ENCODE assay signal across 12 mouse cellular contexts in genomic region chr2:128041066-128041750, GRCm38 (mm10).
DNase-seq lines count a peak whose midpoint lies in the region; ATAC-seq and TF ChIP-seq lines count a peak whose summit lies in the region.
"Had no signal": no experiment of that assay in that cellular context is flagged by ENCODE, and none has a peak within 500 bp of the region (broad histone marks: within the 10 kb centered on the region; RNA-seq: fewer than 3 reads in every experiment).

No protein-coding gene starts in this region.

- TF ChIP-seq CTCF in kidney, postnatal 0 days (IDR thresholded peaks at IDR 0.05; ENCODE audit: low read depth), result no peak
- TF ChIP-seq CTCF in kidney, adult 2 months (conservative IDR thresholded peaks at IDR 0.05; ENCODE audit: insufficient read depth, insufficient read length, low read depth, low read length), result no peak

- H3K4me3 ChIP-seq in kidney, postnatal 0 days (replicated peaks; ENCODE audit: low read depth, low read length), result no peak overlapping the region
- no peak overlapping the region for H3K4me3 ChIP-seq in kidney, adult 2 months (ENCODE audit: insufficient read depth, low read depth, low read length)
- H3K4me3 ChIP-seq: stomach, embryonic 15.5 days had no signal

- H3K36me3 ChIP-seq in kidney, postnatal 0 days (ENCODE audit: insufficient read depth, low read length), result no peaks in the 10 kb centered on the region
- H3K36me3 ChIP-seq in kidney, adult 2 months (ENCODE audit: control insufficient read depth, insufficient read depth, low read length), result no peaks in the 10 kb centered on the region
- H3K36me3 ChIP-seq: stomach, embryonic 15.5 days had no signal

- peak; percentile 11 for DNase-seq in kidney, postnatal 0 days (ENCODE audit: low spot score)
- no peak for DNase-seq in kidney, adult 8-10 months
- DNase-seq in thymus, adult 18-20 months, result peak; percentile 30 to 70
- DNase-seq in thymus, postnatal 0 days (ENCODE audit: low spot score), result no peak
- DNase-seq in heart, postnatal 14 days, result peak; percentile 6 to 26
- DNase-seq in thymus, postnatal 4 days, result peak; percentile 44
- DNase-seq in kidney, adult 2 months, result no peak
- no peak for DNase-seq in cerebellum, adult 8-10 months
- DNase-seq: cerebellum, adult 2 months had no signal

- no peaks in the 10 kb centered on the region for H3K27me3 ChIP-seq in kidney, postnatal 0 days (ENCODE audit: insufficient read depth, low read length)
- H3K27me3 ChIP-seq in kidney, adult 2 months (replicated peaks; ENCODE audit: control insufficient read depth, insufficient read depth, low read length), result no peaks in the 10 kb centered on the region
- H3K27me3 ChIP-seq: stomach, embryonic 15.5 days had no signal

- TF ChIP-seq POLR2A in kidney, adult 2 months (IDR thresholded peaks at IDR 0.05; ENCODE audit: low read depth, low read length), result no peak

- no peak for ATAC-seq in kidney, postnatal 0 days (replicated peaks; ENCODE audit: low FRiP score, low read depth)
- ATAC-seq: forebrain, embryonic 16.5 days; intestine, embryonic 16.5 days had no signal

- no peak overlapping the region for H3K4me2 ChIP-seq in kidney, postnatal 0 days (ENCODE audit: low read length)
- H3K4me2 ChIP-seq: stomach, embryonic 15.5 days had no signal

- H3K9ac ChIP-seq in kidney, postnatal 0 days (ENCODE audit: low read depth, low read length), result no peak overlapping the region
- H3K9ac ChIP-seq: stomach, embryonic 15.5 days had no signal

- intact Hi-C loops in heart, postnatal 14 days (cut with DNase I), result no loop called here

- no peak overlapping the region for H3K27ac ChIP-seq in kidney, postnatal 0 days
- H3K27ac ChIP-seq in kidney, adult 2 months (ENCODE audit: insufficient read depth, low read depth, low read length), result no peak overlapping the region
- H3K27ac ChIP-seq: stomach, embryonic 15.5 days had no signal

- no peaks in the 10 kb centered on the region for H3K9me3 ChIP-seq in kidney, postnatal 0 days (replicated peaks; ENCODE audit: low read length)
- H3K9me3 ChIP-seq: stomach, embryonic 15.5 days had no signal

- H3K4me1 ChIP-seq in kidney, postnatal 0 days (replicated peaks; ENCODE audit: insufficient read depth, low read length), result no peaks in the 10 kb centered on the region
- H3K4me1 ChIP-seq in kidney, adult 2 months (ENCODE audit: control insufficient read depth, insufficient read depth, low read length), result no peaks in the 10 kb centered on the region
- H3K4me1 ChIP-seq: stomach, embryonic 15.5 days had no signal

- 25% methylated on average over 12 of the region's 12 CpGs for WGBS in kidney, postnatal 0 days
- WGBS in kidney, adult 2 months, result 35% methylated on average over 12 of the region's 12 CpGs

Comparison
In these comparisons a context has a peak if more than half of its experiments do, and no peak if none do; other contexts are left out.
1. DNase-seq: peak in kidney, postnatal 0 days (single experiment), thymus, adult 18-20 months (2 of 2), heart, postnatal 14 days (2 of 2) and thymus, postnatal 4 days (single experiment); none in kidney, adult 8-10 months (0 of 2), thymus, postnatal 0 days (single experiment), kidney, adult 2 months (single experiment) and cerebellum, adult 8-10 months (single experiment).